Mouse (Mus musculus) embryonic facial prominence, embryonic 12.5 days (tissue): ENCODE results near the gene Ppm1l. TPM values are rescaled to one million over a fixed set of nuclear protein-coding genes. Genes with fewer than 3 reads are reported as not detected.

Source experiments
- ATAC-seq: fragments of 200-750 bp; cut with Nextera tagmentation; 2 replicates; pipeline ENCODE4 v1.8.0; 2017; ENCODE audit not compliant: insufficient number of reproducible peaks, insufficient read depth, low FRiP score, low TSS enrichment
- H3K27ac ChIP-seq: fragments of 300-500 bp; sonication (generic); 2 replicates; pipeline ENCODE4 v1.5.1; 2016; ENCODE audit warnings: mild to moderate bottlenecking
- H3K27me3 ChIP-seq: fragments of 300-500 bp; sonication (generic); 2 replicates; pipeline ENCODE4 v1.6.1; 2016; ENCODE audit warnings: mild to moderate bottlenecking, moderate library complexity
- H3K36me3 ChIP-seq: fragments of 300-500 bp; sonication (generic); 2 replicates; pipeline ENCODE4 v1.6.1; 2016; ENCODE audit warnings: mild to moderate bottlenecking
- H3K4me1 ChIP-seq: fragments of 300-500 bp; sonication (generic); 2 replicates; pipeline ENCODE4 v1.6.1; 2016
- H3K4me2 ChIP-seq: fragments of 300-500 bp; sonication (generic); replicated peaks from 2 replicates; pipeline ENCODE4 v1.6.1; 2016; ENCODE audit warnings: mild to moderate bottlenecking, moderate library complexity
- H3K4me3 ChIP-seq: fragments of 300-500 bp; sonication (generic); 2 replicates; pipeline ENCODE4 v1.5.1; 2016; ENCODE audit warnings: mild to moderate bottlenecking
- H3K9ac ChIP-seq: fragments of 300-500 bp; sonication (generic); 2 replicates; pipeline ENCODE4 v1.6.1; 2016; ENCODE audit warnings: mild to moderate bottlenecking, moderate library complexity
- H3K9me3 ChIP-seq: fragments of 300-500 bp; sonication (generic); 2 replicates; pipeline ENCODE4 v1.6.1; 2016; ENCODE audit warnings: mild to moderate bottlenecking, moderate library complexity
- WGBS: fragments of 180-500 bp; shearing (Covaris S2); methylation state at CpG from one replicate; pipeline ENCODE4 v1.1.7; 2016; 5-methylcytosine and 5-hydroxymethylcytosine counted together
- polyA plus RNA-seq: library from polyadenylated mRNA; unstranded; fragments of >200 nt; fragmentation: Nextera tagmentation; extraction: Ambion mirVana; gene quantifications from 2 replicates; pipeline ENCODE4 v1.2.1, GENCODE M21; 2016

Ppm1l gene
- polyA plus RNA-seq, 1 experiment from 2014 or later, result 11.9 TPM

GRCm38 (mm10) chr3:69296270-69296669 is 20.4 kb upstream of the Ppm1l start:
- Histone ChIP-seq H3K4me3 (no peak overlapping the region), H3K9ac (no peak overlapping the region), H3K9me3 (no peaks in the 10 kb centered on the region), H3K4me1 (no peaks in the 10 kb centered on the region; the same call in 1 of the 2 replicates), H3K27me3 (no peaks in the 10 kb centered on the region), H3K27ac (no peak overlapping the region), H3K36me3 (no peaks in the 10 kb centered on the region), H3K4me2 (no peak overlapping the region)
- ATAC-seq, result no peak
- 84% methylated on average over 8 of the region's 8 CpGs for WGBS

DNA sequence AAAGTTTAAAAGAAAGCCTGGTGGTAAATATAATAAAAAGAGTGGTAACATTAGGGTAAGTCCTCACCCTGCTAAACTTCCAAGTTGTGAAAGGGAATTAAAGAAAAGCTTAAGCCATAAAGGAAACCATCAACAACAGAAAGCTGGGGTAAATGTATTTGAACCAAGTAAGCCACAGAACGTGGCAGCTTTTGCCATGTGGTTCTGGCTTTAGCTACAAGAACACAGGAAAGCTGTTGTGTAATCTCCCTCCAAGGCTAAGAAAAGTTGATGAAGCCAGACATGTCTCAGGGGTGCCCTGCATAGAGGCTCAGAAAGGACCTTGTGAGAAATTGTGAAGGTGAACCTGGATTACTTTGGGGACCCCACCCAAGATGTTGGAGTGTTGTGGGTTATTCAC is 16.5 kb upstream of the Ppm1l start:
- Histone ChIP-seq H3K4me3 (no peak overlapping the region), H3K9ac (no peak overlapping the region), H3K27me3 (no peaks in the 10 kb centered on the region), H3K36me3 (no peaks in the 10 kb centered on the region), H3K4me2 (no peak overlapping the region), H3K4me1 (no peaks in the 10 kb centered on the region), H3K27ac (no peak overlapping the region), H3K9me3 (no peaks in the 10 kb centered on the region)
- 89% methylated on average over 1 of the region's 1 CpGs for WGBS
- ATAC-seq, result no peak

DNA sequence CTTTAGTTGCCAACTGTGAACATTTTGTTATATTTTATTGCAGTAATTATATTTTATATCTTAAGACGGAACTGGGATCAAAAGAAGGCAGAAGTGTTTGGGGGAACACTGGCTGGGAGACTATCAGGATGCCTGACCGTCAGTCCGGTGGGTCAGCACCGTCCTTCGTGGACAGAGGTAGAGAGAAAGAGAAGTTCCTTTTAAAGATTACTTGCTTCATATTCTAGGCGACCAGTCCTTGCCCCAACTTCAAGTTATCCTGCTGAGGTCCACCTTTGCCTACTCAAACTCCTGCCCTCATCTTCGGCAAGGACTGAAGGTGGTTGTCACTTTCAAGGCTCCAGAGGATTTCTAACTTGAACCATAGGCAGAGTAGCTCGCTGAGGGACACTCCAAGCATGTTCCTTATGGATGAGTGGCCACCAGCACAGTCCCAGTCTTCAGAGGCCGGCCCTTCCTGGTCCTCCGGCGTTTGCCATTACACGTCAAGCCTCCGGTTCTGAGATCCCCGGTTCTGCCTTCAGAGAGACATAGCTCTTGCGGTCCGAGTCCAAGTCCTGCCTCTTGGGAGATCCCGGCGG is 761 bp upstream of the Ppm1l start:
- H3K27ac ChIP-seq, result 0 out of 2 replicates have a peak overlapping the region, but pooled peaks have one; percentile 65

DNA sequence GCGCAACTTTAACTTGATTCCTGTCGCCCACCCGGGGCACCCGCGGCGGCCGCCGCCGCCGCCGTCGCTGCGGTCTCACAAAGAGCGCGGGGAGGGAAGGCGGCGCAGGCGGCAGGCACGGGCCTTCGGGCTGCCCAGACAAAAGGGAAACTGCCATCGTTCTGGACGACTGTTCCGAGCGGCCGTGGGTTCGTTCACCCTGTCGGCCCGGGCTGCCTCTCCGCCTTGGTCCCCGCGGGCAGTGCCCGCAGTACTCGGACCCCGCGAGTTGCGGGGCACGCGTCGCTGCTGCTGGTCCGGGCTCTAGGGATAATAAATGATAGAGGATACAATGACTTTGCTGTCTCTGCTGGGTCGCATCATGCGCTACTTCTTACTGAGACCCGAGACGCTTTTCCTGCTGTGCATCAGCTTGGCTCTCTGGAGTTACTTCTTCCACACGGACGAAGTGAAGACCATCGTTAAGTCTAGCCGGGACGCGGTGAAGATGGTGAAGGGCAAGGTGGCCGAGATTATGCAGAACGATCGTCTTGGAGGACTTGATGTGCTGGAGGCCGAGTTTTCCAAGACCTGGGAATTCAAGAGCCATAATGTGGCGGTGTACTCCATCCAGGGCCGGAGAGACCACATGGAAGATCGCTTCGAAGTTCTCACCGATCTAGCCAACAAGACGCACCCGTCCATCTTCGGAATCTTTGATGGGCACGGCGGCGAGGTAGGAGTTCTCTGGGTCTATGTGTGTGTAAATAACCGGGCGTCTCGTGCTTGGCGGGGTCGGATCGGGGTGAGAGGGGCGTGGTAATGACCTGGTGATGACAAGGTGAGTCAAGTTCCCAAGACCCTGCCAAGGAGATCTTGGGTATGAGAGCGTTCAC is 827 bp downstream of the Ppm1l start:
- Histone ChIP-seq H3K9ac (peak overlapping the region; percentile 81), H3K27ac (peak overlapping the region; percentile 67), H3K4me2 (peak overlapping the region; percentile 88), H3K27me3 (peaks cover 4% of the 10 kb centered on the region; the same call in 1 of the 2 replicates), H3K36me3 (no peaks in the 10 kb centered on the region), H3K4me1 (peaks cover 19% of the 10 kb centered on the region), H3K9me3 (no peaks in the 10 kb centered on the region), H3K4me3 (peak overlapping the region; percentile 68)
- ATAC-seq, result peak; percentile 13; the same call in 1 of the 2 replicates
- under 1% methylated on average over 73 of the region's 73 CpGs for WGBS

More for the DNA sequence above, 761 bp upstream of the Ppm1l start:
- Histone ChIP-seq H3K4me2 (peak overlapping the region; percentile 88), H3K4me3 (peak overlapping the region; percentile 68), H3K9ac (peak overlapping the region; percentile 81), H3K9me3 (no peaks in the 10 kb centered on the region), H3K27me3 (peaks cover 4% of the 10 kb centered on the region; the same call in 1 of the 2 replicates), H3K4me1 (peaks cover 19% of the 10 kb centered on the region), H3K36me3 (no peaks in the 10 kb centered on the region)
- WGBS, result 2% methylated on average over 18 of the region's 18 CpGs
- ATAC-seq, result peak; percentile 23; the same call in 1 of the 2 replicates

- H3K4me2 ChIP-seq, result peak overlapping the region; percentile 88
- H3K36me3 ChIP-seq, result no peaks in the 10 kb centered on the region
- WGBS, result 6% methylated on average over 25 of the region's 25 CpGs
- peaks cover 19% of the 10 kb centered on the region for H3K4me1 ChIP-seq
- H3K9ac ChIP-seq, result peak overlapping the region; percentile 81
- H3K9me3 ChIP-seq, result no peaks in the 10 kb centered on the region
- no peak for ATAC-seq
- peak overlapping the region; percentile 68 for H3K4me3 ChIP-seq
- peaks cover 4% of the 10 kb centered on the region; the same call in 1 of the 2 replicates for H3K27me3 ChIP-seq
- H3K27ac ChIP-seq, result no peak overlapping the region
Observed at GRCm38 (mm10) chr3:69318131-69318951, 1.7 kb downstream of the Ppm1l start.

GRCm38 (mm10) chr3:69319061-69319720 is 2.5 kb downstream of the Ppm1l start:
- peak overlapping the region; percentile 88 for H3K4me2 ChIP-seq
- H3K9me3 ChIP-seq, result no peaks in the 10 kb centered on the region
- WGBS, result 81% methylated on average over 6 of the region's 6 CpGs
- H3K27ac ChIP-seq, result no peak overlapping the region
- peak overlapping the region; percentile 68 for H3K4me3 ChIP-seq
- peaks cover 4% of the 10 kb centered on the region; the same call in 1 of the 2 replicates for H3K27me3 ChIP-seq
- ATAC-seq, result no peak
- H3K9ac ChIP-seq, result peak overlapping the region; percentile 81; the same call in 1 of the 2 replicates
- H3K4me1 ChIP-seq, result peaks cover 19% of the 10 kb centered on the region
- no peaks in the 10 kb centered on the region for H3K36me3 ChIP-seq

- 78% methylated on average over 3 of the region's 3 CpGs for WGBS
- Histone ChIP-seq H3K4me1 (peaks cover 7% of the 10 kb centered on the region; the same call in 1 of the 2 replicates), H3K4me2 (no peak overlapping the region), H3K36me3 (no peaks in the 10 kb centered on the region), H3K9me3 (no peaks in the 10 kb centered on the region), H3K27ac (no peak overlapping the region), H3K4me3 (no peak overlapping the region), H3K9ac (no peak overlapping the region), H3K27me3 (no peaks in the 10 kb centered on the region)
- no peak for ATAC-seq
Observed at GRCm38 (mm10) chr3:69323982-69324381, 7.3 kb downstream of the Ppm1l start.

GRCm38 (mm10) chr3:69329910-69330309 is 13.2 kb downstream of the Ppm1l start:
- H3K4me3 ChIP-seq, result no peak overlapping the region
- ATAC-seq, result no peak
- H3K36me3 ChIP-seq, result no peaks in the 10 kb centered on the region
- no peaks in the 10 kb centered on the region for H3K27me3 ChIP-seq
- H3K4me2 ChIP-seq, result no peak overlapping the region
- H3K27ac ChIP-seq, result no peak overlapping the region
- H3K4me1 ChIP-seq, result no peaks in the 10 kb centered on the region
- WGBS, result 47% methylated on average over 5 of the region's 5 CpGs
- H3K9ac ChIP-seq, result no peak overlapping the region
- H3K9me3 ChIP-seq, result no peaks in the 10 kb centered on the region

- Histone ChIP-seq H3K36me3 (no peaks in the 10 kb centered on the region), H3K4me3 (no peak overlapping the region), H3K9ac (no peak overlapping the region), H3K4me1 (no peaks in the 10 kb centered on the region), H3K27ac (no peak overlapping the region), H3K9me3 (no peaks in the 10 kb centered on the region), H3K27me3 (no peaks in the 10 kb centered on the region), H3K4me2 (no peak overlapping the region)
- no peak for ATAC-seq
- 66% methylated on average over 9 of the region's 9 CpGs for WGBS
Observed at GRCm38 (mm10) chr3:69333819-69334218, 17.2 kb downstream of the Ppm1l start.

DNA sequence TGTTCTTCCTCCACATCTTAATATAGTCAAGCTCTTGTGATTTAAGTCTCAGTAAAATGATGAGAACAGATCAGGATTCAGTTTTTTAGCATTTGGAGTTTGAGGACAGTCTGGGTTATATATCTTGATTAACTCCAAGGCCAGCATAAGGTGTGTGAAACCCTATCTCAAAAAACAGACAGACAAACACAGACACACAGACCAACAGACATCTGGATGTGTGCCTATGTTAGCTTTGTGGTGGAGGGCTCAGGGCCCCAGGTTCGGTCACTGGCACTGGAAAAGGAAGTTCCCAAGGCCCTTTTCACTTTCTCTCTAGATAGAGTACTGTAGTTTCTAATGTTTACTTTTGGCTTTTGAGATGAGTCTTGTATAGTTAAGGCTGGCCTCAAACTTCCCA is 23.8 kb downstream of the Ppm1l start:
- no peak for ATAC-seq
- no peak overlapping the region for H3K4me3 ChIP-seq
- H3K27ac ChIP-seq, result no peak overlapping the region
- H3K27me3 ChIP-seq, result no peaks in the 10 kb centered on the region
- no peak overlapping the region for H3K9ac ChIP-seq
- no peaks in the 10 kb centered on the region for H3K36me3 ChIP-seq
- peaks cover 5% of the 10 kb centered on the region; the same call in 1 of the 2 replicates for H3K4me1 ChIP-seq
- no peaks in the 10 kb centered on the region for H3K9me3 ChIP-seq
- no peak overlapping the region for H3K4me2 ChIP-seq
- WGBS, result 67% methylated on average over 1 of the region's 1 CpGs

DNA sequence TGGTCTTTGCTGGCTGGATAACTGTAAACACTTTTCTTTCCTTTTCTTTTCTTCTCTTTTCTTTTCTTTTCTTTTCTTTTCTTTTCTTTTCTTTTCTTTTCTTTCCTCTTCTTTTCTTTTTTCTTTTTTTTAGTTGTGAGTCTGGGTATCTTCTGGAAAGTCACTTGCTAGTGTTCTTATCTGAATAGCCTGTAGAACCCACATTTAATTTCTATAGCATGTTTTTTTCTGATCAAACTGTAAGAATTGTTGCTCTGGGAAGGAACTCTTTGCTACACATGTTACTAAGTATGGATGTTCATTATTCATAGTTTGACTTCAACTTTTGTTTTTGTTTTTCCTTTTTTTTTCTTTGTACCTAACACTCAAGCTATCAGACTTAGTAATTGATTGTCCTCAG is 24.3 kb downstream of the Ppm1l start:
- H3K36me3 ChIP-seq, result no peaks in the 10 kb centered on the region
- ATAC-seq, result no peak
- H3K27me3 ChIP-seq, result no peaks in the 10 kb centered on the region
- peaks cover 5% of the 10 kb centered on the region; the same call in 1 of the 2 replicates for H3K4me1 ChIP-seq
- no peaks in the 10 kb centered on the region for H3K9me3 ChIP-seq
- no peak overlapping the region for H3K9ac ChIP-seq
- H3K27ac ChIP-seq, result no peak overlapping the region
- H3K4me2 ChIP-seq, result no peak overlapping the region
- no peak overlapping the region for H3K4me3 ChIP-seq
